Mouse (Mus musculus) large intestine, adult 2 months (tissue): ENCODE data around the gene Magea4. TPM values are rescaled to one million over a fixed set of nuclear protein-coding genes. Genes with fewer than 3 reads are reported as not detected.

Source experiments
- DNase-seq: peaks from one replicate; pipeline ENCODE4 v3.0.0-alpha.2; 2012; ENCODE audit warnings: low read depth, low spot score
- WGBS: fragments of 180-500 bp; shearing (Covaris S2); methylation state at CpG from one replicate; pipeline ENCODE4 v1.1.7; 2018; 5-methylcytosine and 5-hydroxymethylcytosine counted together
- polyA plus RNA-seq: library from polyadenylated mRNA; depleted of rRNA; stranded (reverse); fragments of >200 nt; gene quantifications from 2 replicates; pipeline ENCODE4 v1.2.3, GENCODE M21; 2012; rRNA removed

Gene Magea4
- polyA plus RNA-seq, result not detected in 2 replicates

DNA sequence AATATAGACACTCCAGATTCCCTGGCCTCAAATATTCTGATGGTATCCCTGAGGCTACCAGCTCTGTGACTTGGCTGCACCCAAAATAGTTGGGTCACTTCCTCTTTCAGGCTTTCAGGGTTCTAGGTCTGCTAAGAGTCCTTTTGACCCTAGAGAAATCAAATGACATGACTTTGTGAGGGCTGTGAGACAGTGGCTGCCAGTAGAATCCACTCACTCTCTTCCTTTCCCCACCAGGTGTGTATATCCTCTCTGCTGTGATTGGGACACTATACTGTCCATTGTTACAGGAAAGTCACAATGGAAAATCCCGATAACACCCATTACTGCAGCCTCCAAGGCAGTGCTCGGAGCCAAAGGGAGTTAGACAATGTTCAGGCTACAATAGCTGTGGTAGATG, at the start of gene Magea4:
Gene Magea4 (plus strand): TSS at position 301 of the 400 bp plus-strand sequence.
- no peak for DNase-seq
- 80% methylated on average over 2 of the region's 2 CpGs for WGBS

DNA sequence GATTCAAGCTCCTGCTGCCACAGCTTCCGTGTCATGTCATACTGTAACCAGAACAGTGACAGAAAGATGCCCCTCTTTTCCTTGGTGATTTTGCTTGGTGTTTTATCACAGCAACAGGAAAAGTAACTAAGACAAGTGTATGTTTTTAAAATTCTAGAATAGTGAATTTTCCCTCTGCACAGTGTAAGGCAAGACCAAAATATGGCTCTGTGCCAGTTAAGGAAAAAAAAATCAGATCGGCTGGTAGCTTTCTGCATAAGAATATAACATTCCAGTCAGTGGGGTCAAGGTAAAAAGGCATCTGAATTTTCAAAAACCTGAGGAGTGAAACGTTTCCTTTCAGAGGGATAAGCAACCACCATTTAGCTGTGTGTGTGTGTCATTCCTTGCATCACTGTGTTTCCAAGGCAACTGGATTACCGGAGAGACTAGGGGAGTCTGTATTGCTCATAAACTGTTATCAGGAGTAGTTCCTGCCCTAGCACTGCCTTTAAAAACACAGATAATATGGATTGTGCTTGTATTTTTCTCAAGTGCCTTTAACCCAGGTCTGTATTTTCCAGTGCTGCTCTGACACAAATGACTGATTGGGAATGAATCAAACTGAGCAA, 18.8 kb upstream of the Magea4 start:
- WGBS, result 42% methylated on average over 4 of the region's 4 CpGs
- no peak for DNase-seq

GRCm38 (mm10) chrX:72270637-72271036, 48.8 kb downstream of the Magea4 start:
- 90% methylated on average over 11 of the region's 11 CpGs for WGBS
- DNase-seq, result no peak

Other genes with a start within 250 kb of the Magea4 start
- gene Fate1, start 249.0 kb upstream of the Magea4 start, polyA plus RNA-seq, result not detected in 2 replicates
- gene Cnga2, start 230.2 kb upstream of the Magea4 start, polyA plus RNA-seq, result not detected in 2 replicates
- 1.1 and 1.8 TPM in 2 replicates for gene Gabre, start 52.8 kb downstream of the Magea4 start, polyA plus RNA-seq
- gene Magea10, start 164.8 kb downstream of the Magea4 start, polyA plus RNA-seq, result not detected in 2 replicates